Mouse (Mus musculus): Measurements from ENCODE around the gene Rpl41.

GRCm38 (mm10) chr10:128546787-128547186, 2.3 kb downstream of the Rpl41 start:
- TF ChIP-seq GATA1 (IDR thresholded peaks at IDR 0.05; ENCODE audit: borderline replicate concordance, low read length) (no peak), FLI1 (IDR thresholded peaks at IDR 0.05; ENCODE audit: low read length) (no peak)
